Mouse (Mus musculus) layer of hippocampus, postnatal 14 days (tissue): Measurements from ENCODE around the gene Rarg. TPM values are rescaled to one million over a fixed set of nuclear protein-coding genes. Genes with fewer than 3 reads are reported as not detected.
"Not testable (repeated sequence)": the region's sequence is repeated elsewhere in the genome, so short reads cannot be mapped to it uniquely, and the experiment has no call there.

Experiments
- DNase-seq, 2 experiments: peaks; one replicate each; pipeline ENCODE4 v3.0.0; 2021 to 2022; ENCODE audit warnings: low spot score in 2 of 2, mixed read lengths in 1 of 2
- total RNA-seq, 2 experiments: library from RNA; stranded (reverse); gene quantifications; 2 replicates each; pipeline ENCODE4 v1.2.3; 2021

The Rarg gene
- total RNA-seq, 2 experiments from 2014 or later = 8.8 to 11.2 TPM

GRCm38 (mm10) chr15:102240607-102241006 is 16.7 kb downstream of the Rarg start:
- DNase-seq = no peak

- no peak for DNase-seq
Observed at GRCm38 (mm10) chr15:102239851-102240250, 17.5 kb downstream of the Rarg start.

- peak; percentile 76 for DNase-seq
Observed at GRCm38 (mm10) chr15:102239260-102239590, 18.1 kb downstream of the Rarg start.

GRCm38 (mm10) chr15:102238543-102239259 is 18.6 kb downstream of the Rarg start:
- DNase-seq = no peak

GRCm38 (mm10) chr15:102235371-102236027 is 21.8 kb downstream of the Rarg start:
- no peak for DNase-seq

- no peak for DNase-seq
Observed at GRCm38 (mm10) chr15:102233896-102234295, 23.4 kb downstream of the Rarg start.

GRCm38 (mm10) chr15:102232764-102233163 is 24.6 kb downstream of the Rarg start:
- DNase-seq = no peak

GRCm38 (mm10) chr15:102231748-102232147 is 25.6 kb downstream of the Rarg start, which contains the start of gene Itgb7:
Gene Itgb7, minus strand, starts transcription at chr15:102231944.
- no peak for DNase-seq

- DNase-seq = no peak
Observed at GRCm38 (mm10) chr15:102230408-102231321, 26.7 kb downstream of the Rarg start.

GRCm38 (mm10) chr15:102225619-102226018 is 31.7 kb downstream of the Rarg start:
- not testable (repeated sequence) for DNase-seq

- no peak for DNase-seq
Observed at GRCm38 (mm10) chr15:102224992-102225617, 32.2 kb downstream of the Rarg start.

GRCm38 (mm10) chr15:102224186-102224991 is 32.9 kb downstream of the Rarg start:
- DNase-seq = peak; percentile 73

- no peak for DNase-seq
Observed at GRCm38 (mm10) chr15:102222386-102222785, 34.9 kb downstream of the Rarg start.

GRCm38 (mm10) chr15:102217325-102217724 is 40.0 kb downstream of the Rarg start:
- no peak for DNase-seq

- DNase-seq = no peak
Observed at GRCm38 (mm10) chr15:102216459-102217228, 40.7 kb downstream of the Rarg start.

- DNase-seq = no peak
Observed at GRCm38 (mm10) chr15:102215624-102216023, 41.7 kb downstream of the Rarg start.

GRCm38 (mm10) chr15:102214132-102214531 is 43.2 kb downstream of the Rarg start:
- DNase-seq = no peak

- DNase-seq = no peak
Observed at GRCm38 (mm10) chr15:102211895-102212294, 45.4 kb downstream of the Rarg start.

- no peak for DNase-seq
Observed at GRCm38 (mm10) chr15:102210816-102211215, 46.5 kb downstream of the Rarg start.

- no peak for DNase-seq
Observed at GRCm38 (mm10) chr15:102209114-102209513, 48.2 kb downstream of the Rarg start.
